Mouse (Mus musculus) forebrain, embryonic 16.5 days (tissue): ENCODE measurements around the gene Ypel1. TPM values are rescaled to one million over a fixed set of nuclear protein-coding genes. Genes with fewer than 3 reads are reported as not detected.

ENCODE experiments used
- ATAC-seq: fragments of 200-750 bp; cut with Nextera tagmentation; 2 replicates; pipeline ENCODE4 v1.8.0; 2017; ENCODE audit warnings: mild to moderate bottlenecking, moderate library complexity
- H3K27ac ChIP-seq: fragments of 300-500 bp; sonication (generic); 2 replicates; pipeline ENCODE4 v1.5.1; 2014; ENCODE audit warnings: low read length, control low read depth
- H3K27me3 ChIP-seq: fragments of 300-500 bp; sonication (generic); replicated peaks from 2 replicates; pipeline ENCODE4 v1.6.1; 2014; ENCODE audit warnings: low read length; ENCODE audit not compliant: control insufficient read depth, insufficient read depth
- H3K36me3 ChIP-seq: fragments of 300-500 bp; sonication (generic); 2 replicates; pipeline ENCODE4 v1.6.1; 2014; ENCODE audit not compliant: control insufficient read depth, insufficient read depth
- H3K4me1 ChIP-seq: fragments of 300-500 bp; sonication (generic); replicated peaks from 2 replicates; pipeline ENCODE4 v1.6.1; 2014; ENCODE audit warnings: low read length; ENCODE audit not compliant: control insufficient read depth, insufficient read depth
- H3K4me2 ChIP-seq: fragments of 300-500 bp; sonication (generic); 2 replicates; pipeline ENCODE4 v1.6.1; 2014; ENCODE audit warnings: mild to moderate bottlenecking, low read length, control low read depth
- H3K4me3 ChIP-seq: fragments of 300-500 bp; sonication (generic); replicated peaks from 2 replicates; pipeline ENCODE4 v1.5.1; 2014; ENCODE audit warnings: mild to moderate bottlenecking, low read length, control low read depth
- H3K9ac ChIP-seq: fragments of 300-500 bp; sonication (generic); replicated peaks from 2 replicates; pipeline ENCODE4 v1.6.1; 2014; ENCODE audit warnings: low read depth, low read length, control low read depth
- H3K9me3 ChIP-seq: fragments of 300-500 bp; sonication (generic); 2 replicates; pipeline ENCODE4 v1.6.1; 2016; ENCODE audit warnings: low read length; ENCODE audit not compliant: control insufficient read depth
- WGBS: fragments of 180-500 bp; shearing (Covaris S2); extraction: QIAGEN DNeasy Blood & Tissue Kit; methylation state at CpG from one replicate; pipeline ENCODE4 v1.1.7; 2014; 5-methylcytosine and 5-hydroxymethylcytosine counted together
- polyA plus RNA-seq: library from polyadenylated mRNA; unstranded; fragments of >200 nt; fragmentation: Nextera tagmentation; extraction: Ambion mirVana; gene quantifications from 2 replicates; pipeline ENCODE4 v1.2.1, GENCODE M21; 2015

Gene Ypel1
- polyA plus RNA-seq, 1 experiment from 2014 or later: 173 TPM

- Histone ChIP-seq H3K4me3 (no peak overlapping the region), H3K4me1 (peaks cover 13% of the 10 kb centered on the region), H3K9me3 (no peaks in the 10 kb centered on the region), H3K27ac (no peak overlapping the region), H3K36me3 (peaks cover 7% of the 10 kb centered on the region; the same call in 1 of the 2 replicates), H3K4me2 (no peak overlapping the region), H3K27me3 (no peaks in the 10 kb centered on the region), H3K9ac (no peak overlapping the region)
- no peak for ATAC-seq
- WGBS: 77% methylated on average over 7 of the region's 7 CpGs
Observed at GRCm38 (mm10) chr16:17052087-17052486, 17.4 kb upstream of the Ypel1 start.

GRCm38 (mm10) chr16:17053903-17054302, 15.6 kb upstream of the Ypel1 start:
- ATAC-seq: no peak; the same call in 1 of the 2 replicates
- Histone ChIP-seq H3K27ac (no peak overlapping the region; the same call in 1 of the 2 replicates), H3K9ac (no peak overlapping the region)

GRCm38 (mm10) chr16:17055584-17055983, 13.9 kb upstream of the Ypel1 start:
- peaks cover 13% of the 10 kb centered on the region for H3K4me1 ChIP-seq
- peak; percentile 76 for ATAC-seq
- WGBS: 9% methylated on average over 3 of the region's 3 CpGs
- no peak overlapping the region for H3K4me3 ChIP-seq
- H3K9me3 ChIP-seq: no peaks in the 10 kb centered on the region
- no peaks in the 10 kb centered on the region for H3K36me3 ChIP-seq
- peak overlapping the region; percentile 46 for H3K27ac ChIP-seq
- H3K9ac ChIP-seq: no peak overlapping the region
- no peak overlapping the region for H3K4me2 ChIP-seq
- H3K27me3 ChIP-seq: no peaks in the 10 kb centered on the region

More at GRCm38 (mm10) chr16:17053903-17054302, 15.6 kb upstream of the Ypel1 start:
- Histone ChIP-seq H3K4me2 (no peak overlapping the region), H3K4me3 (no peak overlapping the region), H3K9me3 (no peaks in the 10 kb centered on the region), H3K27me3 (no peaks in the 10 kb centered on the region), H3K4me1 (peaks cover 13% of the 10 kb centered on the region), H3K36me3 (0 out of 2 replicates have a peak, but pooled peaks cover 3% of the 10 kb centered on the region)
- 42% methylated on average over 3 of the region's 3 CpGs for WGBS

GRCm38 (mm10) chr16:17062338-17062737, 7.2 kb upstream of the Ypel1 start:
- H3K36me3 ChIP-seq: no peaks in the 10 kb centered on the region
- ATAC-seq: no peak
- H3K4me1 ChIP-seq: no peaks in the 10 kb centered on the region
- H3K9me3 ChIP-seq: no peaks in the 10 kb centered on the region
- H3K4me3 ChIP-seq: no peak overlapping the region
- no peak overlapping the region for H3K9ac ChIP-seq
- H3K4me2 ChIP-seq: no peak overlapping the region
- 66% methylated on average over 1 of the region's 1 CpGs for WGBS
- no peak overlapping the region for H3K27ac ChIP-seq
- no peaks in the 10 kb centered on the region for H3K27me3 ChIP-seq

GRCm38 (mm10) chr16:17067552-17067951, 1.9 kb upstream of the Ypel1 start:
- H3K4me3 ChIP-seq: no peak overlapping the region
- H3K4me2 ChIP-seq: no peak overlapping the region
- H3K27me3 ChIP-seq: no peaks in the 10 kb centered on the region
- 82% methylated on average over 2 of the region's 2 CpGs for WGBS
- no peak overlapping the region for H3K9ac ChIP-seq
- no peaks in the 10 kb centered on the region for H3K36me3 ChIP-seq
- H3K9me3 ChIP-seq: no peaks in the 10 kb centered on the region
- no peak for ATAC-seq
- no peak overlapping the region for H3K27ac ChIP-seq
- peaks cover 16% of the 10 kb centered on the region for H3K4me1 ChIP-seq

GRCm38 (mm10) chr16:17070716-17071115, 1.2 kb downstream of the Ypel1 start:
- ATAC-seq: no peak; the same call in 1 of the 2 replicates
- Histone ChIP-seq H3K4me1 (peaks cover 29% of the 10 kb centered on the region), H3K9ac (peak overlapping the region; percentile 90), H3K4me3 (peak overlapping the region; percentile 88), H3K4me2 (peak overlapping the region; percentile 69), H3K27me3 (no peaks in the 10 kb centered on the region), H3K9me3 (no peaks in the 10 kb centered on the region), H3K36me3 (peaks cover 6% of the 10 kb centered on the region; the same call in 1 of the 2 replicates), H3K27ac (no peak overlapping the region)
- WGBS: 35% methylated on average over 6 of the region's 6 CpGs

GRCm38 (mm10) chr16:17073000-17073399, 3.5 kb downstream of the Ypel1 start:
- 89% methylated on average over 7 of the region's 7 CpGs for WGBS
- peak overlapping the region; percentile 39 for H3K27ac ChIP-seq
- H3K9ac ChIP-seq: no peak overlapping the region
- H3K4me2 ChIP-seq: no peak overlapping the region
- ATAC-seq: no peak
- H3K4me3 ChIP-seq: no peak overlapping the region
- no peaks in the 10 kb centered on the region for H3K27me3 ChIP-seq
- H3K36me3 ChIP-seq: peaks cover 8% of the 10 kb centered on the region; the same call in 1 of the 2 replicates
- no peaks in the 10 kb centered on the region for H3K9me3 ChIP-seq
- H3K4me1 ChIP-seq: peaks cover 34% of the 10 kb centered on the region

- H3K36me3 ChIP-seq: peaks cover 11% of the 10 kb centered on the region
- H3K9ac ChIP-seq: no peak overlapping the region
- H3K27ac ChIP-seq: no peak overlapping the region
- no peaks in the 10 kb centered on the region for H3K27me3 ChIP-seq
- H3K4me3 ChIP-seq: no peak overlapping the region
- H3K4me1 ChIP-seq: peaks cover 30% of the 10 kb centered on the region
- no peak for ATAC-seq
- WGBS: 93% methylated on average over 2 of the region's 2 CpGs
- no peaks in the 10 kb centered on the region for H3K9me3 ChIP-seq
- H3K4me2 ChIP-seq: no peak overlapping the region
Observed at GRCm38 (mm10) chr16:17076301-17076700, 6.8 kb downstream of the Ypel1 start.

GRCm38 (mm10) chr16:17076869-17077268, 7.4 kb downstream of the Ypel1 start:
- no peak overlapping the region for H3K4me2 ChIP-seq
- no peaks in the 10 kb centered on the region for H3K27me3 ChIP-seq
- ATAC-seq: no peak
- H3K4me3 ChIP-seq: no peak overlapping the region
- H3K9me3 ChIP-seq: no peaks in the 10 kb centered on the region
- peaks cover 26% of the 10 kb centered on the region for H3K4me1 ChIP-seq
- H3K9ac ChIP-seq: no peak overlapping the region
- H3K36me3 ChIP-seq: peaks cover 11% of the 10 kb centered on the region
- H3K27ac ChIP-seq: no peak overlapping the region

GRCm38 (mm10) chr16:17078101-17078500, 8.6 kb downstream of the Ypel1 start:
- Histone ChIP-seq H3K4me1 (peaks cover 20% of the 10 kb centered on the region), H3K4me3 (no peak overlapping the region), H3K36me3 (peaks cover 21% of the 10 kb centered on the region), H3K4me2 (no peak overlapping the region), H3K27ac (0 out of 2 replicates have a peak overlapping the region, but pooled peaks have one; percentile 17), H3K27me3 (no peaks in the 10 kb centered on the region), H3K9me3 (no peaks in the 10 kb centered on the region), H3K9ac (no peak overlapping the region)
- ATAC-seq: peak; percentile 60
- 30% methylated on average over 7 of the region's 7 CpGs for WGBS
